Mouse (Mus musculus) neural tube, embryonic 13.5 days (tissue): ENCODE data around the gene Celf1. TPM values are rescaled to one million over a fixed set of nuclear protein-coding genes. Genes with fewer than 3 reads are reported as not detected.

Source experiments
- ATAC-seq: fragments of 200-750 bp; cut with Nextera tagmentation; 2 replicates; pipeline ENCODE4 v1.8.0; 2017; ENCODE audit warnings: low read depth, mild to moderate bottlenecking, moderate TSS enrichment, moderate library complexity
- H3K27ac ChIP-seq: fragments of 300-500 bp; sonication (generic); replicated peaks from 2 replicates; pipeline ENCODE4 v1.5.1; 2015; ENCODE audit warnings: moderate library complexity, mild to moderate bottlenecking, inconsistent platforms
- H3K27me3 ChIP-seq: fragments of 300-500 bp; sonication (generic); 2 replicates; pipeline ENCODE4 v1.6.1; 2015; ENCODE audit warnings: mild to moderate bottlenecking, inconsistent platforms
- H3K36me3 ChIP-seq: fragments of 300-500 bp; sonication (generic); 2 replicates; pipeline ENCODE4 v1.6.1; 2015; ENCODE audit warnings: mild to moderate bottlenecking, inconsistent platforms
- H3K4me1 ChIP-seq: fragments of 300-500 bp; sonication (generic); replicated peaks from 2 replicates; pipeline ENCODE4 v1.6.1; 2015; ENCODE audit warnings: inconsistent platforms
- H3K4me2 ChIP-seq: fragments of 300-500 bp; sonication (generic); 2 replicates; pipeline ENCODE4 v1.6.1; 2015; ENCODE audit warnings: inconsistent platforms, mild to moderate bottlenecking, moderate library complexity
- H3K4me3 ChIP-seq: fragments of 300-500 bp; sonication (generic); 2 replicates; pipeline ENCODE4 v1.5.1; 2015; ENCODE audit warnings: mild to moderate bottlenecking, inconsistent platforms
- H3K9ac ChIP-seq: fragments of 300-500 bp; sonication (generic); 2 replicates; pipeline ENCODE4 v1.6.1; 2015; ENCODE audit warnings: moderate library complexity, mild to moderate bottlenecking, inconsistent platforms
- H3K9me3 ChIP-seq: fragments of 300-500 bp; sonication (generic); 2 replicates; pipeline ENCODE4 v1.6.1; 2016; ENCODE audit warnings: inconsistent platforms
- WGBS: fragments of 180-500 bp; shearing (Covaris S2); methylation state at CpG from one replicate; pipeline ENCODE4 v1.1.7; 2015; 5-methylcytosine and 5-hydroxymethylcytosine counted together
- polyA plus RNA-seq: library from polyadenylated mRNA; unstranded; fragments of >200 nt; fragmentation: Nextera tagmentation; extraction: Ambion mirVana; gene quantifications from 2 replicates; pipeline ENCODE4 v1.2.1, GENCODE M21; 2015

Gene Celf1
- polyA plus RNA-seq, 1 experiment from 2014 or later: 104 TPM

- H3K9me3 ChIP-seq: no peaks in the 10 kb centered on the region
- ATAC-seq: peak; percentile 17; the same call in 1 of the 2 replicates
- H3K4me1 ChIP-seq: peaks cover 43% of the 10 kb centered on the region
- H3K27ac ChIP-seq: peak overlapping the region; percentile 91
- H3K4me3 ChIP-seq: peak overlapping the region; percentile 58
- peaks cover 21% of the 10 kb centered on the region for H3K36me3 ChIP-seq
- no peaks in the 10 kb centered on the region for H3K27me3 ChIP-seq
- peak overlapping the region; percentile 90 for H3K9ac ChIP-seq
- 36% methylated on average over 7 of the region's 7 CpGs for WGBS
- H3K4me2 ChIP-seq: peak overlapping the region; percentile 88
These were observed 23.5 kb upstream of the Celf1 start for GRCm38 (mm10) chr2:90916560-90917232.

DNA sequence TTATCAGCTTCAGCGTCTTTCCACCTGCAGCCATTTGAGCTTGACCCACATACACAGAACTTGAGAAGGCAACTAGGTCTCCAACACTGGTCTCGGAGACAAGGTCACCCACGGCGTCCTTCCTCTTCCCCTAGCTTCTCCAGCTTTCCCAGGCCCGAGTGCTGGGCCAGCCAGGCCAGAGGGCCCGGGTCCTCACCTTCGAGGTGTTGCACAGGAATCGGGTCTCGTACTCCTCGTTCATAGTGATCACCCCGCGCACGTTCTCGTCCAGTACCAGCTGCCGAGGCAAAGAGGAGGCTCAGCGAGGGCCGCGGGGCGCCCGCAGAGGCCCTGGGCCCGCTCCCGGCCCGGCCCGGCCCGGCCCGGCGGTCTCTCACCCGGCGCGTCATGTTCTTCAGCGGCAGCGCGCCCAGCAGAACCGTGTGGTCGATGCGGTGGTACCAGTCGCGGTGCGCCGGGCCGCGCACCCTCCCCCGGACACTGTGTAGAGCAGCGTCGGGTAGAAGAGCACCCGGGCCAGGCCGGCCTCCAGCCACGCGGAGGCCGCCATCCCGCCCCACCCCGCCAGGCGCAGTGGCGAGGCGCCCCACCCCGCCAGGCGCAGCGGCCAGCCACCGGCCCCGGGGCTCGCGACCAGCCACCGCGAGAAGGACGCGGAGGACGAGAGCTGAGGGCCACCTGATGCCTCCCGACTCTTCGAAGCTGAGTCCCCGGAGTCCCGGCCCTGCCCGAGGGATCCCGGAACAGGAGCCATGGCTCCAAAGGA is 22.8 kb upstream of the Celf1 start:
- peak; percentile 80 for ATAC-seq
- no peaks in the 10 kb centered on the region for H3K9me3 ChIP-seq
- peaks cover 43% of the 10 kb centered on the region for H3K4me1 ChIP-seq
- peak overlapping the region; percentile 91 for H3K27ac ChIP-seq
- no peaks in the 10 kb centered on the region for H3K27me3 ChIP-seq
- under 1% methylated on average over 73 of the region's 73 CpGs for WGBS
- peak overlapping the region; percentile 88 for H3K4me2 ChIP-seq
- H3K4me3 ChIP-seq: peak overlapping the region; percentile 58
- H3K36me3 ChIP-seq: peaks cover 17% of the 10 kb centered on the region
- peak overlapping the region; percentile 90 for H3K9ac ChIP-seq

DNA sequence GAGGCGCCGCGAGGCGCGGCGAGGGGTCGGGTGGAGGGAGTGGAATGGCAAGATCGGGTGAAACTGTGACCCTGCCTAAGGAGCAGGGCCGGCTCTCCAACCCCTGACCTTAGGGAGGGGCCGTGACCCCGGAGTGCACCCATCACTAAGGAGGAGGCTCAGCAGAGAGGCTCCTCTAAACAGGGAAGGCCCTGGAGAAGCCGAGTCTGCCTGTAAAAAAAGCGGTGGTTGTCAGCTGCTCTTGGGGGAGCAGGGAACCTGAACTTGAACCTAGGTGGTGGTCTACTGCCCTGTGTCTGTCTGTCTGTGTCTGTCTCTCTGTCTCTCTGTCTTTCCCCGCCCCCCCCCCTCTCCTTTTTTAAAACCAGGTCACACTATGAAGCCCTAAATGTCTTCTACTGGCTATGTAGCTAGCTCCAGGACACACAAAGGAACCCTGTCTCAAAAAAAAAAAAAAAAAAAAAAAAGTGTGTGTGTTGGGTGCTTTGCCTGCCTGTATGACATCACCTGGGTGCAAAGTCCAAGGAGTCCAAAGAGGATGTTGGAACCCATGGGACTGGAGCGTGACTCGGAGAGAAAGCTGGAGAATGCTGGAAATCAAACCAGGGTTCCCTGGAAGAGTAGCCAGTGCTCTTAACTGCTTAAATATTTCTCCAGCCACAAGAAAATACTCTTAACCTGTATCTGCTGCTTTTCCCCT is 22.0 kb upstream of the Celf1 start:
- H3K4me1 ChIP-seq: peaks cover 41% of the 10 kb centered on the region
- H3K27ac ChIP-seq: peak overlapping the region; percentile 91
- ATAC-seq: peak; percentile 49
- H3K9ac ChIP-seq: peak overlapping the region; percentile 90
- H3K4me2 ChIP-seq: peak overlapping the region; percentile 88
- peaks cover 9% of the 10 kb centered on the region for H3K36me3 ChIP-seq
- H3K9me3 ChIP-seq: no peaks in the 10 kb centered on the region
- no peaks in the 10 kb centered on the region for H3K27me3 ChIP-seq
- H3K4me3 ChIP-seq: peak overlapping the region; percentile 58
- WGBS: 11% methylated on average over 15 of the region's 16 CpGs

DNA sequence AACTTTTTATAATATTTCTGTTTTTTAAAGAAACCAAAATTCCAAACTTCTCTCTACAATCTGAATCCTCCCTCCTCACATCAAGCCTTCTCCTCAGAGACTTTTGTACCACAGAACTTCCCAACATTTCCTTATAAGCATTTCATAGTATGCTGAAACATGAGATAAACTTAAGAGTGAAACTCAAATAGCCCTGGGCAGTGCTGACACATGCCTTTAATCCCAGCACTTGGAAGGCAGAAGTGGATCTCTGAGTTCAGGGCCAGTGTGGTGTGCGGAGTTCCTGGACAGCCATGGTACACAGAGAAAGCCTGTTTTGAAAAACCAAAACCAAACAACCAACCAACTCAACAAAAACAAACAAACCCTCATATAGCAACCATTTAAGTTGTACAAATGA is 19.0 kb upstream of the Celf1 start:
- Histone ChIP-seq H3K9me3 (no peaks in the 10 kb centered on the region), H3K9ac (no peak overlapping the region), H3K27me3 (no peaks in the 10 kb centered on the region), H3K4me3 (no peak overlapping the region), H3K4me2 (no peak overlapping the region), H3K27ac (no peak overlapping the region), H3K36me3 (no peaks in the 10 kb centered on the region), H3K4me1 (peaks cover 18% of the 10 kb centered on the region)
- ATAC-seq: no peak
- 92% methylated on average over 1 of the region's 1 CpGs for WGBS

DNA sequence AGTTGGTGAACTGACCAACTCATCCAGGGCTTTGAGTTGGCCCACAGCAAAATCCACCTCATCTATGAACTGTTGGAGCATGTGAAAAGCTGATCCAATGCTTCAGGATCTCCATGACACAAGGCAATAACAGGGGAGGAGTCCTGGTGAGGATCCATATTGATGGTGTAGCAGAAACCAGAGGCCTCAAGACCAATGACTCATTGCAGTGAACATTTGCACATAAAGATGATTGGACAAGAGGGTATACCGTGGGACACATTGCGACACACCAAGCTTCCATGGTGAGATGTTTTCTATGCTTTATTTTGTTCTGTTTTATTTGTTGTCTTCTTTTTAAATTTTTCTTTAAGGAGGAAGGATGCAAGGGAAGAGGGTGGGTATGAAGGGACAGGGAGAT is 17.5 kb upstream of the Celf1 start:
- Histone ChIP-seq H3K4me1 (peaks cover 8% of the 10 kb centered on the region), H3K9me3 (no peaks in the 10 kb centered on the region), H3K36me3 (no peaks in the 10 kb centered on the region), H3K27me3 (no peaks in the 10 kb centered on the region), H3K4me3 (no peak overlapping the region), H3K4me2 (no peak overlapping the region), H3K27ac (no peak overlapping the region), H3K9ac (no peak overlapping the region)
- 90% methylated on average over 2 of the region's 2 CpGs for WGBS
- ATAC-seq: no peak

GRCm38 (mm10) chr2:90928566-90928965 is 11.6 kb upstream of the Celf1 start:
- H3K36me3 ChIP-seq: no peaks in the 10 kb centered on the region
- no peak overlapping the region for H3K9ac ChIP-seq
- H3K9me3 ChIP-seq: no peaks in the 10 kb centered on the region
- H3K4me3 ChIP-seq: no peak overlapping the region
- H3K27me3 ChIP-seq: no peaks in the 10 kb centered on the region
- no peaks in the 10 kb centered on the region for H3K4me1 ChIP-seq
- WGBS: 85% methylated on average over 13 of the region's 13 CpGs
- no peak for ATAC-seq
- H3K4me2 ChIP-seq: no peak overlapping the region
- no peak overlapping the region for H3K27ac ChIP-seq

DNA sequence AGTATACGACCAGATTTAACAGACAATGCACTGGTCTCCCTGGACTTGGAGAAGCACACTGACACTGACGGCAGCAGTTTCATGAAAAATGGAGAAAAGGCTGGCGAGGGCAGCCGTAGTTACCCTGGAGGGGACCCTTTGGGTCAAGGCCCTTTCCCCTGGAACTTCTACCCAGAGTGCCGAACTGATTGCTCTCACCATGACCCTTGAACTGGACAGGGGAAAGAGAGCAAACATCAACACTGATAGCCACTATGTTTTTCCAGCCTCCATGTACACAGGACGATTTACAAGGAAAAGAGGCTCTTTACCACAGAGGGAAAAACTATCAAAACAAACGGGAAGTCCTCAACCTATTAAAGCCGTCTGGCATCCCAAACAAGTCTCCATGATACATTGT is 8.4 kb upstream of the Celf1 start:
- no peak for ATAC-seq
- no peaks in the 10 kb centered on the region for H3K9me3 ChIP-seq
- H3K4me3 ChIP-seq: no peak overlapping the region
- no peak overlapping the region for H3K27ac ChIP-seq
- H3K4me2 ChIP-seq: no peak overlapping the region
- H3K9ac ChIP-seq: no peak overlapping the region
- H3K36me3 ChIP-seq: no peaks in the 10 kb centered on the region
- no peaks in the 10 kb centered on the region for H3K4me1 ChIP-seq
- no peaks in the 10 kb centered on the region for H3K27me3 ChIP-seq
- WGBS: 78% methylated on average over 8 of the region's 8 CpGs

- H3K9me3 ChIP-seq: no peaks in the 10 kb centered on the region
- no peaks in the 10 kb centered on the region for H3K36me3 ChIP-seq
- no peak overlapping the region for H3K27ac ChIP-seq
- no peak for ATAC-seq
- 72% methylated on average over 2 of the region's 2 CpGs for WGBS
- H3K27me3 ChIP-seq: no peaks in the 10 kb centered on the region
- H3K4me3 ChIP-seq: no peak overlapping the region
- H3K4me1 ChIP-seq: no peaks in the 10 kb centered on the region
- no peak overlapping the region for H3K9ac ChIP-seq
- no peak overlapping the region for H3K4me2 ChIP-seq
These were observed 7.9 kb upstream of the Celf1 start for GRCm38 (mm10) chr2:90932273-90932672.

GRCm38 (mm10) chr2:90938362-90938761 is 1.8 kb upstream of the Celf1 start:
- H3K27ac ChIP-seq: no peak overlapping the region
- ATAC-seq: no peak
- H3K27me3 ChIP-seq: no peaks in the 10 kb centered on the region
- no peaks in the 10 kb centered on the region for H3K9me3 ChIP-seq
- no peak overlapping the region for H3K9ac ChIP-seq
- WGBS: 74% methylated on average over 3 of the region's 3 CpGs
- H3K4me2 ChIP-seq: no peak overlapping the region
- no peak overlapping the region for H3K4me3 ChIP-seq
- peaks cover 29% of the 10 kb centered on the region for H3K4me1 ChIP-seq
- H3K36me3 ChIP-seq: no peaks in the 10 kb centered on the region

DNA sequence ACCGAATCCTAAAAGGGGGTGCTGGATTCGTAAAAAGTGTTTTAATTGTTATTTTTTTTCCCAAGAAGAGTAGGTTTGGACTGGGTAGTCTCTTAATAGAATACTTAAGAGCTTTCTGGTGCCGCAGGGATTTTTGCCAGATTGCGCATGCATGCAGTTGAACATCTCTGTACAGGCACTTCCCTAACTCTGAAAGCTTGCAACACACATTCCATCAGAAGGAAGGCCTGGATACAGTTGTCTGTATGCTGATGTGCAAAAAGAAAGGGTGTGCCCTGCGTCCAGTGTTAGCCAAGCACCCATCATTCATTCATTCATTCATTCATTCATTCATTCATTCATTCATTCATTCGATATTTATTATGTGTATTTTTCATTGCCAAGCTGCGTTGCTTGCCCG is 432 bp upstream of the Celf1 start:
- H3K27ac ChIP-seq: peak overlapping the region; percentile 98
- no peaks in the 10 kb centered on the region for H3K9me3 ChIP-seq
- H3K27me3 ChIP-seq: no peaks in the 10 kb centered on the region
- peak; percentile 56 for ATAC-seq
- peaks cover 42% of the 10 kb centered on the region for H3K4me1 ChIP-seq
- H3K4me3 ChIP-seq: peak overlapping the region; percentile 98
- H3K36me3 ChIP-seq: no peaks in the 10 kb centered on the region
- 51% methylated on average over 8 of the region's 8 CpGs for WGBS
- peak overlapping the region; percentile 73 for H3K4me2 ChIP-seq
- peak overlapping the region; percentile 97 for H3K9ac ChIP-seq

- Histone ChIP-seq H3K4me3 (peak overlapping the region; percentile 98), H3K9me3 (no peaks in the 10 kb centered on the region), H3K9ac (peak overlapping the region; percentile 97), H3K4me1 (peaks cover 44% of the 10 kb centered on the region), H3K27me3 (no peaks in the 10 kb centered on the region), H3K36me3 (no peaks in the 10 kb centered on the region), H3K4me2 (peak overlapping the region; percentile 73), H3K27ac (0 out of 2 replicates have a peak overlapping the region, but pooled peaks have one; percentile 3)
- WGBS: 44% methylated on average over 2 of the region's 2 CpGs
- ATAC-seq: no peak
These were observed 1.6 kb downstream of the Celf1 start for GRCm38 (mm10) chr2:90941744-90942143.

DNA sequence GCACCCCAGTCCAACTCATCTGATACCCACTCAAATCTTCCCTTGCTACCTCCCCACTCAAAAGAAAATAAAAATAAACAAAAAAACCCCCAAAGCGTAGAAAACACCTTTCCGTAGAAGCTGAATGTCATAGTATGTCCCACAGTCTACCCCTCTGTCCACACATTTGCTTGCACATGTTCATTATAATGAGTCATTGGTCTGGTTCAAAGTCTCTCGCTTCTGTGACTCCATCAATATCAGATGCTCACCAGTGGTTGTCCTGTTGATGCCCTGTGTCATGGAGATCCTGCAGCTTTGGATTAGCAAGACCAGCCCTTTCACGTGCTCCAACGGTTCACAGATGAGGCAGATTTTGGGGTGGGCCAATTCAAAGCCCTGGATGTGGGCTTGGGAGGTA is 10.0 kb downstream of the Celf1 start:
- Histone ChIP-seq H3K9ac (no peak overlapping the region), H3K4me1 (peaks cover 16% of the 10 kb centered on the region), H3K4me3 (no peak overlapping the region), H3K9me3 (no peaks in the 10 kb centered on the region), H3K27me3 (no peaks in the 10 kb centered on the region), H3K27ac (no peak overlapping the region), H3K36me3 (peaks cover 6% of the 10 kb centered on the region), H3K4me2 (no peak overlapping the region)
- peak; percentile 17; the same call in 1 of the 2 replicates for ATAC-seq
- 88% methylated on average over 5 of the region's 5 CpGs for WGBS
